Mouse (Mus musculus) megakaryocyte, embryonic 14.5 days (primary cell): ENCODE data around the gene Pdlim4. TPM values are rescaled to one million over a fixed set of nuclear protein-coding genes. Genes with fewer than 3 reads are reported as not detected.
"Not testable (repeated sequence)": the region's sequence is repeated elsewhere in the genome, so short reads cannot be mapped to it uniquely, and the experiment has no call there.

Experiments used
- H3K27me3 ChIP-seq: replicated peaks from 2 replicates; pipeline ENCODE3; 2012; ENCODE audit warnings: inconsistent platforms
- H3K36me3 ChIP-seq: replicated peaks from 2 replicates; pipeline ENCODE3; 2012; ENCODE audit warnings: low read length, inconsistent platforms, mixed read lengths
- H3K4me1 ChIP-seq: 2 replicates; pipeline ENCODE4 v1.6.1; 2012; ENCODE audit warnings: inconsistent platforms
- H3K4me3 ChIP-seq: replicated peaks from 2 replicates; pipeline ENCODE3; 2012; ENCODE audit warnings: moderate library complexity, mild to moderate bottlenecking, inconsistent platforms
- H3K9me3 ChIP-seq: 2 replicates; pipeline ENCODE4 v1.6.1; 2012; ENCODE audit warnings: inconsistent platforms
- FLI1 ChIP-seq: IDR thresholded peaks from 2 replicates; pipeline ENCODE4 v1.6.1; 2012; ENCODE audit warnings: low read length, inconsistent platforms, mixed read lengths
- GATA1 ChIP-seq: IDR thresholded peaks from 3 replicates; pipeline ENCODE4 v1.6.1; 2012; ENCODE audit warnings: mixed read lengths, low read length, inconsistent platforms, borderline replicate concordance
- polyA plus RNA-seq: library from polyadenylated mRNA; stranded (reverse); fragments of >175 nt; gene quantifications from 2 replicates; pipeline ENCODE4 v1.2.3, GENCODE M21; 2012; ENCODE audit warnings: low replicate concordance; ENCODE audit not compliant: insufficient read depth

Gene Pdlim4
- polyA plus RNA-seq, 1 experiment, result 14.3 TPM

DNA sequence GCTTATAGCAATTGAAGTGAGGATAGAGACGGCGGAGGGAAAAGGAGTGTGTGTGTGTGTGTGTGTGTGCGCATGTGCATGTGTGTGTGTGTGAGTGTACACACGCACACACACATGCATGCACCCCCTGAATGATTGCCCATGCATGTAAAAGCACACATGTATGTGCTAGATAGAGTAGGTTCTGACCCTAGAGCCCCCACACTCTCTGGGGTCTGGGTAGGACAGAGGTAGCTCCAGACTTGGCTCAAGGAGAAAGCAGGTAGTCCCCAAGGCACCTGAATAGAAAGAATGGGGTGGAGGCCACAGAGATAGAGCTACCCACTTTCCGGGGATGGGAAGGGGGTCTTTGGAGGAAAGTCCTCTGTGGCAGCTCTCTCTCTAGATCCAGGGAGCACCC is 16.7 kb downstream of the Pdlim4 start:
- Histone ChIP-seq H3K27me3 (peaks cover 45% of the 10 kb centered on the region), H3K4me1 (peaks cover 7% of the 10 kb centered on the region), H3K4me3 (no peak overlapping the region), H3K36me3 (no peaks in the 10 kb centered on the region), H3K9me3 (no peaks in the 10 kb centered on the region)
- TF ChIP-seq GATA1 (no peak), FLI1 (no peak)

DNA sequence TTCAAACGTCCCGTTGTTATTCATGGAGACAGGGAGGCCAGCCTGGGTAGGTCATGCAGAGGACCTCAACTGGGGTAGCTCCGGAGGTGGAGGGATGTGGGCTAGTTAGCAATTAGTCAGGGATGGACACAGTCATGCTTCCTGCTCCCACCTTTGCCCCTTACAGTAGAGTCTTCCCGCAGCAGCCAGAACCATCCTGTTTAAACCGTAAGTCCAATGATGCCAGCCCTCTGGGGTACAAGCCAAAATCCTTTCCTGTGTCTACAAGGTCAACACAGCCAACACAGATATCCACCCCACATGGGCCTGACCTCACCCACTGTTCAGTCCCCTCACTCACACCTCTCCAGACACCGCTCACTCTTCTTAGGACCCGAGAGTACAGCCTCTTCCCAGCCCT is 17.7 kb downstream of the Pdlim4 start:
- no peaks in the 10 kb centered on the region for H3K9me3 ChIP-seq

DNA sequence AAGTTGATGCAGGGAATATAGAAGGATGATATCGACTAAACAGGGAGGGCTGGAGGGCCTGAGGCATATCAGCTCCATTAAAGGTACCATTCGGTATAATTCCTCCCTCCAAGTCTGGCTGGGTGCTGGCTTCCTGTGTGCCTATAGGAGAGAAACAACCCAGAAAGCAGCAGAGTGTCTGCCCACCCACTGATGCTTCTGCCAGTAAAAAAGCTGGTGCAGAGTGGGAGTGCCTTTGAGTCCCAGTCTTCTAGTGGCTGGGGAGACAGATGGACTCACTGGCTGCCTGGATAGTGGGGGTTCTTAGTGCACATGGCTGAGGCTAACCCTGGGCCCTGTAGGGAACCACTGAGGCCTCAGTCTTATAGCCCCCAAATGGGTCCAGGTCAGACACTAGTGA is 18.6 kb downstream of the Pdlim4 start:
- H3K4me1 ChIP-seq, result peaks cover 7% of the 10 kb centered on the region
- H3K36me3 ChIP-seq, result no peaks in the 10 kb centered on the region
- H3K4me3 ChIP-seq, result no peak overlapping the region
- H3K9me3 ChIP-seq, result no peaks in the 10 kb centered on the region
- no peak for TF ChIP-seq GATA1
- peaks cover 41% of the 10 kb centered on the region for H3K27me3 ChIP-seq

More for the DNA sequence above, 17.7 kb downstream of the Pdlim4 start:
- no peaks in the 10 kb centered on the region for H3K36me3 ChIP-seq
- H3K27me3 ChIP-seq, result peaks cover 46% of the 10 kb centered on the region
- TF ChIP-seq GATA1, result no peak
- H3K4me1 ChIP-seq, result peaks cover 7% of the 10 kb centered on the region
- no peak overlapping the region for H3K4me3 ChIP-seq

DNA sequence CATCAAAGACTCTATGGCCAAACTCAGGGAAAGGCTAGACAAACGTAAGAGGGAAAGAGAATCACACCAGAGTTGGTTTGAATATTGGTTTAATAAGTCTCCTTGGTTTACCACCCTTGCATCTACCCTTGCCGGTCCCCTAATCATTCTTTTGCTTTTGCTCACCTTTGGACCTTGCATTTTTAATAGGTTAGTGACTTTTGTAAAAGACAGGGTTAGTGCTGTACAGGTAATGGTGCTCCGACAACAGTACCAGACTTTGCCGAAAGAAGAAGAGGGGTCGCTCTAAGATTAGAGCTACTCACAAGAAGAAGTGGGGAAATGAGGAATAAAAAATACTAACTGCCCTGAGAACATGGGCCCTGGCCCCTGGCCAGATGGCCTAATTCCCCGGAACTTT is 28.1 kb downstream of the Pdlim4 start:
- H3K4me1 ChIP-seq, result no peaks in the 10 kb centered on the region
- H3K4me3 ChIP-seq, result no peak overlapping the region
- H3K9me3 ChIP-seq, result peaks cover 11% of the 10 kb centered on the region; the same call in 1 of the 2 replicates
- no peaks in the 10 kb centered on the region for H3K36me3 ChIP-seq
- H3K27me3 ChIP-seq, result peaks cover 14% of the 10 kb centered on the region
- TF ChIP-seq FLI1 (no peak), GATA1 (no peak)

DNA sequence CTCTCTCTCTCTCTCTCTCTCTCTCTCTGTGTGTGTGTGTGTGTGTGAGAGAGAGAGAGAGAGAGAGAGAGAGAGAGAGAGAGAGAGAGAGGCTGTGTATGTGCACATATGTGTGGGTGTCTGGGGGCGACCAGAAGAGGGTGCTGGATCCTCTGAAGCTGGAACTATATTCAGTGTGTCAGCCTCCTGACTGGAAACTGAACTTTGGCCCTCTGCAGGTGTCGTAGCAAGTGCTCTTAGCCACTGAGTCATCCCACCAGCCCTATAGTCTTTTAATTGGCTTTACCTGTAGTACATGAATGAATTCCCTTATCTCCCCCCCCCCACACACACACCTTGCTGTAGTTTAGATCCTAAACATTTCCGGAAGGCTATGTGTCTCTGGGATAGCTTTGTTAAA is 35.9 kb downstream of the Pdlim4 start:
- Histone ChIP-seq H3K4me1 (peaks cover 11% of the 10 kb centered on the region), H3K27me3 (peaks cover 24% of the 10 kb centered on the region)
- H3K9me3 ChIP-seq, H3K36me3 ChIP-seq, H3K4me3 ChIP-seq: not testable (repeated sequence)

DNA sequence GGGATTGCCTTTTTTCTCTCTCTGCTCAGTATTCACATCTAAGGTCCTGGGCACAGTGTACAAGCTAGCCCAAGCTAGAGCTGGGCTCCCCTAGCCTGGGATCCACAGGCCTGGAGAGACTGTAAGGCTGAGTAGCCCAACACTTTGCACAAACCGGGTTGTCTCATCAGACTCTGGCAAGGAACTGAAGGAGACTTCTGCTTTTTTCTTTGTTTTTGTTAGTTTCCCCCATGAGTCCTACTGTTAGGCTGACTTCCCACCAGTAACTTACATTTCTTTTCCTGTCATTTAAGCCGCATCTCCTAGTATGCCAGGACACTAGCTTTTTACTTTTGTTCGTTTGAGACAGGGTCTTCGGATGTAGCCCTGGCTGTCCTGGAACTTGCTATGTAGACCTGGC is 39.8 kb downstream of the Pdlim4 start:
- H3K27me3 ChIP-seq, result peaks cover 59% of the 10 kb centered on the region
- TF ChIP-seq GATA1, result no peak
- no peak for TF ChIP-seq FLI1
- peak overlapping the region; percentile 2 for H3K4me3 ChIP-seq
- peaks cover 28% of the 10 kb centered on the region for H3K4me1 ChIP-seq
- no peaks in the 10 kb centered on the region for H3K9me3 ChIP-seq
- H3K36me3 ChIP-seq, result no peaks in the 10 kb centered on the region

DNA sequence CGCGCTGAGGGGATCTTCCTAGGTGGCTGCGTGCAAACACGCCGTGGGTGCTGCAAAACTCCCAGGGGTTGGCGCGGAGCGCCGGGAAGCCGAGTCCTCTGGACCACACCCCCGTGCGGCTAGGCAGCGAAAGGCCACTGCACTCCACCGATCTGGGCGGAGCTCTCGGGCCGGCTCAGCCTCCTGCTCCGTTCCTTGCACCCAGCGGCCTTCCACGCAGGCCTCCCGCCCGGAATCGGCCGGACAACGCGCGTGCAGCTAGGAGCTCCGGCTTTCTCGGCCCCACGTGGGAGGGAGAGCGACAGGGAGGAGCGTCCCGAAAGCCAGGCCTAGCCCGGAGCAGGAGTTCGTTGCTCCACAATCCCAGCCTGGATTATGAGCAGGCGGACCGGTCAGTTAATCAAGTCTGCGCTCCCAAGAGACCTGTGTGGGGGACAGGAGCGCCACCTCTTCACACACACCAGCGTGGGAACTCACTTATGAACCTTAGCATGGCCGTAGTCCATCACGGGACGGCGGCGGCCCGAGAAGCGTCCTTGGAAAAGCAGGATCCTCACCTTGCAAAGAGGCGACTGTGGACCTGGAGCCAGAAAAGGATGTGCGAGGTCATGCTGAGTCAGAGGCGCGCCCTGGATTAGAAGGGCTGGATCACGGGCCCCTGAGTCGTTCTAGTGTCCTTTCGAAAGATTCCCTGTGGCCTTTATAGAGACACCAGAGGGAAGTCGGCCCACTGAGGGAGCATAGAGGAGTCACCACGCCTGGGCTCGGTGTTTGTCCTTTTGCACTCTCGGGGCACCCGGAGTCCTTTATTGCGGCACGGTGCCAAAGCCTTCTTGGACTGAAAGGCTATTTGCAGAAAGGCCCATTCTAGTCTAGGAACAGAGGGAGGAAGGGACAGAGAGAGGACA is 40.5 kb downstream of the Pdlim4 start, which contains the start of gene Slc22a4:
Gene Slc22a4, minus strand, starts transcription at position 47 of the 908 bp plus-strand sequence.
- Histone ChIP-seq H3K9me3 (no peaks in the 10 kb centered on the region), H3K36me3 (no peaks in the 10 kb centered on the region), H3K4me3 (peak within 1 kb of the TSS; percentile 90), H3K27me3 (peaks cover 59% of the 10 kb centered on the region), H3K4me1 (peaks cover 28% of the 10 kb centered on the region)
- TF ChIP-seq FLI1 (no peak), GATA1 (no peak)

DNA sequence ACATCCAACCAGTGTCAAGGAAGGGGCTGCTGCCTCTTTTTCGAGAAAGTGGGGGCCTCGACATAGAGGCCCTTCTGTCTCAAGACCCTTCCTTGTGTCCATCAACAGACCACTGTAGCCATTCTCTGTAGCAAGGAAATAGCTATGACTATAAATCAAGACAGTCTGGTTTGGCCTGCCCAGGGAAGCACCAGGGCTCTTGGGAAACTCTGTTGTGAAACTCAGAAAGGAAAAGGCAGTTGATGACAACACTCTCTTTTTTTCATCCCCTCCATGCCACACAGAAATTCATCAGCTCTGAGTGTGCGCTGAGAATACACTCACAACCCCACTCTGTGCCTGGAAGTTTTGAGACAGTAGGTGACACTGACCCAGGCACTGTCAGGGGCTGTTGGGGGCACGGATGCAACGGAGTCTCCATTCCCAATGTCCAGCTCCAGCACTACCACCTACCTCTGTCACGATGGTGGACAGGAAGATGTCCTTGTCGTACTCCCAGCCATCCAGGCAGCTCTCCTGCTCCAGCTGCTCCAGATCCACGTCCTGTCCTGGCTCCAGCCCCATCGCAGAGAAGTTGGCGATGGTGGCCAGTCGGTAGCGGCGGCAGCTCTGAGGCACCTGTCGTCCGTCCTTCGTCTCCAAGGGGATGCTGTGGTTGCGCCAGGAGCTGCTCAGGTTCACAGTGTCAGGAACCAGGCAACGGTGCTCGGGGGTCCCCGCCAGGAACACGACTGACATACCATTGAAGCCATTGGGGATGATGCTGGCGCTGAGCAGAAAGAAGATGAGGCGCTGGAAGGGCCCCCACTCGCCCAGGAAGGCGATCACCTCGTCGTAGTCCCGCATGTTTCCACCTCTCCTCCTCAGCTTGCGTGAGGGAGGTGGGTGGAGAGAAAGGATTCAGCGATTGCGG is 41.4 kb downstream of the Pdlim4 start:
- Histone ChIP-seq H3K4me1 (peaks cover 28% of the 10 kb centered on the region), H3K36me3 (no peaks in the 10 kb centered on the region), H3K9me3 (no peaks in the 10 kb centered on the region), H3K4me3 (peak overlapping the region; percentile 90), H3K27me3 (peaks cover 66% of the 10 kb centered on the region)
- TF ChIP-seq FLI1, result no peak
- TF ChIP-seq GATA1, result no peak

DNA sequence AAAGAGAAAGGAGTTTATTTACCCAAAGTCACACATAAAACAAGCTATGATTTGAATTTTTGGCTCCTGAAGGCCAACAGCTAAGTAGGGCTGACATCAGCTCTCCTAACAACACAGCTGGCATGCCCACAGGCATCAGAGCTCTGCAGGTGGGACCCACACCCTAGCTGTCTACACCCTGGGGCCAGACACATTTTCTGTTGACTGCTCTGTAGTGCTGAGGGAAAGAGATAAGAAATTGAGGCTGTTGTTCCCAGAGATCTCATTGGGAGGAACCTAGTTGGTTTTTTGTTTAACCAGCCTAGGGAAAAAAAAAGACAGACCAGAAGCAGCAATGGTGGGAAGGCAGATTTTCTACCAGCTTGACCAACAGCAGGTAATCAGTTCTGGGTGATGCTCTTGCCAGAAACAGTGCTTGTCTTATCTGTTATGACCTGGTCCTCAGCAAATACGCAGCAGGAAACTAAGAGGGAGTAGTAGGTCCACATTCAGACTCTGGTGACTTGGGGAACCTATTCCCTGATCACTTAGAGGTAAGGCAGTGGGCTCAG is 42.2 kb downstream of the Pdlim4 start:
- H3K4me1 ChIP-seq, result peaks cover 28% of the 10 kb centered on the region
- no peaks in the 10 kb centered on the region for H3K36me3 ChIP-seq
- H3K4me3 ChIP-seq, result no peak overlapping the region
- H3K27me3 ChIP-seq, result peaks cover 68% of the 10 kb centered on the region
- TF ChIP-seq GATA1, result no peak
- no peak for TF ChIP-seq FLI1
- H3K9me3 ChIP-seq, result no peaks in the 10 kb centered on the region

DNA sequence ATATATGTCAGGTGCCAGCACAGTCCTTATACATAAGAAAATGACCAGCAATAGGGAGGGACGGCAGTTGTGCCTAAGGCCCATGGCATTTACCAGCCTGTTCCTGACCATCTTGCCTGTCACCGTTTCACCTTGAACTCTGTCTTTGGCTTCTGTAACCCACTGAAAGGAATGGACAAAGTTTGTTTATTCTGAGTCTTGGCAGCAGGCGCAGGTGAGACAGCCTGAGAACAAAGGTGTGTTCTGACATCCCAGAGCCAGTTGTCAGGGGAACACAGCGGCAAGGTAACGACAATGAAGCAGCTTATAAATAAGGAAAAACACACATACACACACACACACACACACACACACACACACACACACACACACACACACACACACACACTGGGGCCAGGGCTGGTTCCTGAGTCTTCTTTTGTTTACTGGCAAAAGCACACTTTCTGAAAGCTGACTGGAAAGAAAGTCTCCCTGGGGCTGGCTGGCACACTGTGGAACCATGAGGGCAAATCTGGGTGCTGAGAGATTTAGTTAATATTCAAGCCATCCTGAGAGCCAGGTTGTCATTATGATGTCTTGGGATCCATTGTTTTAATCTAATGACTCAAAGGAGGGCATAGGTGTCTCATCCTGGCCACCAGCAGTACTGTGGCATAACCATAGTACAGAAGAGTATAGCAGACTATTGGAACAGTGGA is 47.3 kb downstream of the Pdlim4 start:
- Histone ChIP-seq H3K27me3 (peaks cover 43% of the 10 kb centered on the region), H3K9me3 (no peaks in the 10 kb centered on the region), H3K4me3 (no peak overlapping the region), H3K36me3 (no peaks in the 10 kb centered on the region), H3K4me1 (peaks cover 18% of the 10 kb centered on the region; the same call in 1 of the 2 replicates)
- TF ChIP-seq FLI1 (no peak), GATA1 (no peak)
